Mouse (Mus musculus) small intestine, adult 10 weeks (tissue): ENCODE data around the gene Acp1. TPM values are rescaled to one million over a fixed set of nuclear protein-coding genes. Genes with fewer than 3 reads are reported as not detected.

Experiments
- polyA plus RNA-seq: library from polyadenylated mRNA; stranded (reverse); fragments of 350-450 nt; fragmentation: Illumina TruSeq; extraction: RNeasy Lipid Tissue Mini Kit (QIAGEN cat#74804); gene quantifications from one replicate; pipeline ENCODE4 v1.2.3, GENCODE M21; 2014; ENCODE audit warnings: low replicate concordance

Acp1 gene
- polyA plus RNA-seq, result 78.7 TPM

GRCm38 (mm10) chr12:30911261-30912047, at the start of gene Acp1, which contains the start of gene Sh3yl1:
Acp1 (minus strand) TSS chr12:30911589.
Sh3yl1 (plus strand) TSS chr12:30911668.

DNA sequence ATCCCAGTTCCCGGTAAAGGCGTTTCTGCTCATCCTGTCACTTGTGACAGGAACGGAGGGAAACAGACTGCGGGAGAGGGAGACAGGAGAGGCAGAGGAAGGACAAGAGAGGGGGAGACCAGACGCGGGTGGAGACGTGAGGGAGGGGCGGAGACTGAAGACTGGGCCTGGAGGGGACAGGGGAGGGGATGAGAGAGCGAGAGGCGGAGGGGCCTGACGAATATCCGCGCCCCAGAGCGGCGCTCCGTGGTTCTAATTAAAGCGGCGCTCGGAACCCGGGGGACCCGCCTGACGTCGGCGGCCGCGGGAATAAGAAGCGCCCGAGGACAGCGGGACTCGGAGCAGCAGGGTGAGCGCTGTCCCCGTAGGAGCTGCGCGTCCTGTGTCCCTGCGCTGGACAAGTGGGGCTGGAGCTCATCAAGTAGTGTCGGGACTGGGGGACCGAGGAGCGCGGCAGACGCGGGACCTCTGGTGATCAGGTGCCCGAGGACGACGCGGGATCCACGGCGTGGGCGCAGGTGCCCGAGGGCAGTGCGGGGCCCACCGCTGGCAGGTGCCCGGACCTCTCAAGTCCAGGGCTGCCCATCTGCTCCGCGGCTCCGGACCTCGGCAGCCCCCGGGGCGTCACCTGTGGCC, 27.3 kb downstream of the Acp1 start, which contains the start of gene Alkal2:
Gene Alkal2 (plus strand): TSS at position 337 of the 636 bp plus-strand sequence.

Other genes starting within 250 kb of the Acp1 start
- 0.56 TPM for gene Alkal2, start 27.3 kb downstream of the Acp1 start, polyA plus RNA-seq
- 73.4 TPM for gene Sh3yl1, start 79 bp upstream of the Acp1 start, polyA plus RNA-seq
- 44.2 TPM for gene Fam110c, start 162.3 kb upstream of the Acp1 start, polyA plus RNA-seq